Mouse (Mus musculus) MEL (cell line): ENCODE measurements at regions not wholly inside any gene's neighbourhood (a gene's known extent, or its start where the extent isn't known, plus 50 kb on each side); places are given as distances from the start of the nearest gene placed in this dataset.

Source experiments
- CTCF ChIP-seq, 3 experiments: IDR thresholded peaks in 2 of 3; conservative IDR thresholded peaks in 1 of 3; 2 replicates each; pipeline ENCODE4 v1.5.1; 2011 to 2012; ENCODE audit warnings: low read length in 3 of 3, low read depth in 2 of 3, mild to moderate bottlenecking in 2 of 3, improper control_type of control experiment in 1 of 3, inconsistent platforms in 1 of 3, mixed read lengths in 1 of 3, moderate library complexity in 1 of 3; ENCODE audit not compliant: control insufficient read depth in 1 of 3, insufficient read depth in 1 of 3, poor library complexity in 1 of 3, severe bottlenecking in 1 of 3
- EP300 ChIP-seq, 2 experiments: IDR thresholded peaks; 2 replicates each; pipeline ENCODE4 v1.6.1; 2011; ENCODE audit warnings: improper control_type of control experiment in 2 of 2, low read length in 2 of 2, low read depth in 1 of 2, mild to moderate bottlenecking in 1 of 2
- GABPA ChIP-seq: IDR thresholded peaks from 2 replicates; pipeline ENCODE4 v1.6.1; 2012; ENCODE audit warnings: low read depth, mild to moderate bottlenecking, inconsistent platforms, low read length, improper control_type of control experiment, moderate library complexity
- GATA1 ChIP-seq: IDR thresholded peaks from 2 replicates; pipeline ENCODE4 v1.6.1; 2011; ENCODE audit warnings: low read depth, low read length, improper control_type of control experiment
- POLR2AphosphoS2 ChIP-seq: IDR thresholded peaks from 2 replicates; pipeline ENCODE4 v1.6.1; 2011; ENCODE audit warnings: low read length, improper control_type of control experiment
- TAL1 ChIP-seq: IDR thresholded peaks from 2 replicates; pipeline ENCODE4 v1.6.1; 2012; ENCODE audit warnings: mild to moderate bottlenecking, inconsistent platforms, low read length, moderate library complexity, mixed read lengths
- UBTF ChIP-seq: IDR thresholded peaks from 2 replicates; pipeline ENCODE4 v1.6.1; 2012; ENCODE audit warnings: low read depth, mild to moderate bottlenecking, inconsistent platforms, low read length, improper control_type of control experiment, moderate library complexity, borderline replicate concordance; ENCODE audit not compliant: insufficient read depth
- ZMIZ1 ChIP-seq: IDR thresholded peaks from 2 replicates; pipeline ENCODE4 v1.6.1; 2012; ENCODE audit warnings: low read depth, mild to moderate bottlenecking, inconsistent platforms, low read length, improper control_type of control experiment, moderate library complexity

DNA sequence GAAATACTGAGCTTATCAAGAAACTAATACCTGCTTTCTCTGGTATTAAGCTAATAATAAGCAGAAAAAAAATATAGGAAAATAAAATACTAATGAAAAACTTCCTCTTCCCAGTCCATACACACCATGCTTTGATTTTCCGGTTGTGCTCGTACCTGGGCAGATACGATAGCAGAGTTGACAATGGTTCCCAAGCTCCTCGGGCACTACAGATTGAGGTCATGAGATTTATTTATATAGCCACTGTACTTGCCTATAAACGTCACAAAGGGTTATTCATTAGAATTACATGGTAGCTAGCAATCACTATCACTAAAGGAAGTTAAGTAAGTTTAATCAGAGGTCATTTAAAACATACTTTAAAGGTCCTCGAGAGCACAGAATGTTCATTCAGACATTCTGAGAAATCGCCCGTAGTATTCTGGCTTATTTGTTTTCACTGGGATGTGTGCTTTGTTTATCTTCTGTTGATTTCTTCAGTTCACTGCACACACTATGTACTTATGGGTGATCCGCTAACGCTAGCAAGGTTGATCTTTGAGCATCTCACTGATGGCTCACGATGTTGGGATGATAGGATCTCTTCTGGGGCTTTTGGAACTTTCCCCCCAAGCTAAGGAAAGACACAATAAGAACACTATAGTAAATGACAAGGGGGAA is 111.4 kb upstream of the Fam3c start:
- TF ChIP-seq GABPA (no peak), ZMIZ1 (no peak), UBTF (no peak), GATA1 (no peak), CTCF (IDR thresholded peaks at IDR 0.05 in 2 of 3, conservative IDR thresholded peaks at IDR 0.05 in 1 of 3; ENCODE audit: control insufficient read depth in 1 of 3, insufficient read depth in 1 of 3, low read depth in 2 of 3, low read length in 3 of 3, poor library complexity in 1 of 3, severe bottlenecking in 1 of 3) (no peak), TAL1 (no peak), POLR2AphosphoS2 (no peak), EP300 (IDR thresholded peaks at IDR 0.05; ENCODE audit: low read depth in 1 of 2, low read length in 2 of 2) (no peak)
